Mouse (Mus musculus): ENCODE data around the gene Clybl.

- TF ChIP-seq POLR2A (IDR thresholded peaks at IDR 0.05; ENCODE audit: control insufficient read depth, low read depth, low read length) (no peak), CTCF (IDR thresholded peaks at IDR 0.05; ENCODE audit: control insufficient read depth, insufficient read depth, insufficient replicate concordance, low read depth, low read length) (no peak)
Measured at GRCm38 (mm10) chr14:122280309-122281071, 99.0 kb downstream of the Clybl start.

Data from testis, adult 2 months (tissue).